Mouse (Mus musculus): ENCODE measurements at regions not wholly inside any gene's neighbourhood (a gene's known extent, or its start where the extent isn't known, plus 50 kb on each side); places are given as distances from the start of the nearest gene placed in this dataset.
"Not testable (repeated sequence)": the region's sequence is repeated elsewhere in the genome, so short reads cannot be mapped to it uniquely, and the experiment has no call there.

DNA sequence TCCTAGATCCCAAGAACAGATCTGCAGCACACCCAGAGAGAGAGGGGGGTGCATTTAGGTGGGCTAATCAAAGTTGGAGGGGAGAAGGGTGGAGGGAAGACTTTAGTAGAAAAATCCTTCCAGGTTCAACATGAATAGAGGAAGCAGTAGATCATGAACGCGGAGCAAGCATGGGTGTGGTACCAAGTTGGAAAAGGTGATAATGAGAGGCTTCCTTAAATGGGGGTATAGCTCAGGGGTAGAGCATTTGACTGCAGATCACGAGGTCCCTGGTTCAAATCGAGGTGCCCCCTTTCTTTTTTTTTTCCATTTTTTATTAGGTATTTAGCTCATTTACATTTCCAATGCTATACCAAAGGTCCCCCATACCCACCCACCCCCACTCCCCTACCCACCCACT, 54.0 kb upstream of the Krba1 start:
- not testable (repeated sequence) for DNase-seq (ENCODE audit: low spot score in 2 of 2)

DNA sequence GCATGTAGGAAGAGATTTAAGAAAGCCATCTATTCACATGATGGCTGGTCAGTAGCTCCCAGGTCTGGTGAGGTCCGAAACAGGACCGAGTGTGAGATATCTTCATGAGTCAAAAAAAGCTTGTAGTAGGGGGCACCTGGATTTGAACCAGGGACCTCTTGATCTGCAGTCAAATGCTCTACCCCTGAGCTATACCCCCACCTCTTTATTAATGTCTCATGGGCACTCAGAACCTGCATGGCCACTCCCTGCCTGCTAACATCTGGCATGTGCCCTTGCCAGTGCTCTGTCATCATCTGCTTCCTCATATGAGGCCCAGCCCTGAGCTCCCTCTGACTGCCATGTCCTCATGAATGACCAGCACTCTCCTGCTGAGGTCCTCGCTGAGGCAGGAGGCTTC, 58.4 kb upstream of the Krba1 start:
- not testable (repeated sequence) for DNase-seq (ENCODE audit: low spot score in 2 of 2)

DNA sequence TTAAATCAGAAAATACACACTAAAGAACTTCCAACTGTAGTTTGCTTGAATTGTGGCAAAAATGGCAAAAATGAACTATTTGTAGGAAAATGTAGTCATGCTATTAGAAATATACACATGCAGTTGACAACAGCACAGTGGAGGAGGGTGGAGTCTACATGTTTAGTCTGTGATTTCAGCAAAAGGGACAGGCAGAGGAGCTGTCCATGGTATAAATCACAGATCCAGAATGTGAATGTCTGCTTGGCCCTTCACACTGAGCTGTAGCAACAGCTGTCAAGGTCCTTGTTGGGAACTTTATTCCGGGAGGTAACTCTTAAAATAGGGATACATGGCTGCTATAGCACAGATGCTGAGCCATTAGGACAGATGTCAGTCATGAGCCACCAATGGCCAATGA, 107.4 kb upstream of the Krba1 start:
- DNase-seq (ENCODE audit: low spot score in 2 of 2) = no peak

DNA sequence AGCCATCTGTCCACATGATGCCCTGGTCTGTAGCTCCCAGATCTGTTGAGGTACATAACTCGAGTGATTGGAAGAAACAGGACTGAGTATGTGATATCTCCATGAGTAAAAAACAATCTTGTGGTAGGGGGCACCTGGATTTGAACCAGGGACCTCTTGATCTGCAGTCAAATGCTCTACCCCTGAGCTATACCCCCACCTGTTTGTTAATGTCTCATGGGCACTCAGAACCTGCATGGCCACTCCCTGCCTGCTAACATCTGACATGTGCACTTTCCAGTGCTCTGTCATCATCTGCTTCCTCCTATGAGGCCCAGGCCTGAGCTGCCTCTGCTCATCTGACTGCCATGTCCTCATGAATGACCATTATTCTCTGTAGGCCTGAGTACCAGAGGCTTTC, 115.7 kb upstream of the Krba1 start:
- DNase-seq (ENCODE audit: low spot score in 2 of 2) = not testable (repeated sequence)

DNA sequence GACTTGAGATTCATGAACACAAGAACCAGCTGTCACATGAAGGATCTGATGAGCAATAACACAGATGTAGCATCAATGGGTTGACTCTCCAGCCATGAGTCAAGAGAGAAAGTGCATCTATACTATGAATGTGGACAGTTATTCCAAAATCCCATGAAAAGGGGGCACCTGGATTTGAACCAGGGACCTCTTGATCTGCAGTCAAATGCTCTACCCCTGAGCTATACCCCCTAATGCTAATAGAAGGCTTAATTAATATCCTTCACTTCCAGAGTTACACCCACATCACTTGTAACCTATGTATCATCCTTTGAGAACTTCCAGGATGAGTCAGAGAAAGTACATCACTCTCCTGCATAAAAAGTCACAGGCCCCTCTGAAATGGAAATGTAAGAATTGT, 133.8 kb upstream of the Krba1 start:
- not testable (repeated sequence) for DNase-seq (ENCODE audit: low spot score in 2 of 2)

DNA sequence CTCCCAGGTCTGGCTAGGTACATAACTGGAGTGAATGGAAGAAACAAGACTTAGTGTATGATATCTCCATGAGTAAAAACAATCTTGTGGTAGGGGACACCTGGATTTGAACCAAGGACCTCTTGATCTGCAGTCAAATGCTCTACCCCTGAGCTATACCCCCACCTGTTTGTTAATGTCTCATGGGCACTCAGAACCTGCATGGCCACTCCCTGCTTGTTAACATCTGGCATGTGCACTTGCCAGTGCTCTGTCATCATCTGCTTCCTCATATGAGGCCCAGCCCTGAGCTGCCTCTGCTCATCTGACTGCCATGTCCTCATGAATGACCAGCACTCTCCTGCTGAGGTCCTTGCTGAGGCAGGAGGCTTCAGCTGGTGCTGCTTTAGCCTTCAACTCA, 142.4 kb upstream of the Krba1 start:
- not testable (repeated sequence) for DNase-seq (ENCODE audit: low spot score in 2 of 2)

DNA sequence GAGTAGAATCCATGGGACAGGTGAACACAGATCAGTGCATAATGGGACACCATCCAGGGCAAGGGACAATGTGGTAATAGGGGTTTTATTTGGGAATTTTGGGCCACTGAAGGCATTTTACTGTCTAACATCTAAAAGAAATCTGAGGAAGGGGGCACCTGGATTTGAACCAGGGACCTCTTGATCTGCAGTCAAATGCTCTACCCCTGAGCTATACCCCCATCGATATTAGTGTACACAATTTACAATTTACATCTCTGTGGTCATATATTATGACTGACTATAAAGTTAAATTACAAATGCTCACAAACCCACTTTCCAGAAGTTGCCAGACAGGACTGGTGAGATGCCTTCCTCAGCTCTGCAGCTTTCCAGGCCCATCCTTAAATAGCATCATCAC, 143.4 kb upstream of the Krba1 start:
- DNase-seq (ENCODE audit: low spot score in 2 of 2) = no peak

DNA sequence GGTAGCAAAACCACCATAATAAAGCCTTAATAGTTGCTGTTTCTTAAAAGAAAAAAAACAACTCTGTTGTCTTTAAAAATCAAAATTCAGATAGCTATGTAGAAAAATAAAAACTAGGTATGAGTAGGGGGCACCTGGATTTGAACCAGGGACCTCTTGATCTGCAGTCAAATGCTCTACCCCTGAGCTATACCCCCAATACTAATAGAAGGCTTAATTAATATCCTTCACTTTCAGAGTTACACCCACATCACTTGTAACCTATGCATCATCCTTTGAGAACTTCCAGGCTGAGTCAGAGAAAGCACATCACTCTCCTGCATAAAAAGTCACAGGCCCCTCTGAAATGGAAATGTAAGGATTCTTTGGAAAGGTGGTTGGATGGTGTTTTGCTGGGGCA, 151.2 kb upstream of the Krba1 start:
- DNase-seq (ENCODE audit: low spot score in 2 of 2) = not testable (repeated sequence)

DNA sequence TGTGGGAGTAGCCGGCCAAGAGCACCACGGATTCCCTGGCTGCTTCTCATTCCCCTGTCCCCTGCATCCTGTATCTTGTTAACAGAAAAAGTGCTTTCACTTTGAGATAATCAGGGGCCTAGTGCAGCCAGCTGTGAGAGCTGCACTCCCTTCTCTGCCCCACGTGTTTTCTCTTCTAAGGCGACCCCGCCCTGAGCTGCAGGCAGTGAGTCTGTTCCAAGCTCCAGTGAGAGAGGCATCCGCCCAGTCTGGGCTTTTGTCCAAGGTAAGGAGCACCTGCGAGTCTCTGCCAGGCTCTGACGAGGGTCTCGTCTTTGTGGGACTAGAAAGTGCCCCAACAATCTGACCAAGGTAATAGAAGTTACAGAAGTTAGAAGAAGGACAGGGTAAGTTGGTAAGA, 141.0 kb upstream of the Zfp746 start:
- DNase-seq (ENCODE audit: low spot score in 2 of 2) = no peak

DNA sequence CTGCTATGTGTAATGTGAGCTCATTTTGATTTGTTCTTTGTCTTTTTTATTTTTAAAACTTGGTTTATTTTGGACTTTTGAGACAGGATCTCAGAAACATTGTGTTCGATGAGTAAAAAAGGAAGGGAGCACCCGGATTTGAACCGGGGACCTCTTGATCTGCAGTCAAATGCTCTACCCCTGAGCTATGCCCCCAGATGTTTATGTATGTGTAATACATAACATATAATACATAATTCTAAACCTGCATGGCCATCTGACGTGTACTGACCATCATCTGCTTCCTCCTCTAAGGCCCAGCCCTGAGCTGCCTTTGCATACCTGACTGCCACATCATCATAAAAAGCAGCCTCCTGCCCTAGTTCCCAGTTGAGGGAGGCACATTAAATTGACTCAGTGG, 137.8 kb upstream of the Zfp746 start:
- DNase-seq (ENCODE audit: low spot score in 2 of 2) = no peak

DNA sequence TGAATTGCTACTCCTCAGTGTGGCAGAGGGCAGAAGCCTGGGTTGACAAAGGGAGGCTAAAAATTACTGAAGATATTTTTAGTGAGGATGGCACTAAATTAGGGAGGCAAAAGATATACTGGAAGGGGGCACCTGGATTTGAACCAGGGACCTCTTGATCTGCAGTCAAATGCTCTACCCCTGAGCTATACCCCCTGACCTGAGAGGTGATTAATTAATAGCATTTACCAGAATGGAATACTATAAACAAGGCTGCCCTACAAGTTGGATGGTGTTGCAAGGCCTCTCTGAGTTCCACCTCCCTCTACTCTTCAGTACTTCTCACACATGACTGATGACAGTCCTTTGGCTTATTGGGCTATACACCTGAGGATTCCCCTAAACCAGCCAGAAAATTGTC, 136.6 kb upstream of the Zfp746 start:
- no peak for DNase-seq (ENCODE audit: low spot score in 2 of 2)

DNA sequence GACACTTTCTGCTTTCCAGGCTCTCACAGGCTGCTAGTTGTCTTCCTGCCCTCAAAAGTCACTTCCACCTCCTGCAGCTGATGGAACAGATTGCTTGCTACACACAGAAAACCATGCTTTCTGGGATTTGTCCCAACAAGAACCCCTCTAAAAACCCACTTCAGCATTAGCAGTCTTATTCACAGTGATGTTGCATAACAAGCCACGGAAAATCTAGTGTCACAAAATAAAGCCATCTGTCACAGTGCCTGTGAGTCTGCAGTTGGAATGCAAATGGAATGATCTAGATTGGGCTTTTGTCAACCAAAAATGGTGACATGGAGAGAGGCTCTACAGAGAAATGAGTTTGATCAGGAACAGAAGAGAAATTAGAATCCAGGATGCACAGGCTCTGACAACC, 135.4 kb upstream of the Zfp746 start:
- not testable (repeated sequence) for DNase-seq (ENCODE audit: low spot score in 2 of 2)

DNA sequence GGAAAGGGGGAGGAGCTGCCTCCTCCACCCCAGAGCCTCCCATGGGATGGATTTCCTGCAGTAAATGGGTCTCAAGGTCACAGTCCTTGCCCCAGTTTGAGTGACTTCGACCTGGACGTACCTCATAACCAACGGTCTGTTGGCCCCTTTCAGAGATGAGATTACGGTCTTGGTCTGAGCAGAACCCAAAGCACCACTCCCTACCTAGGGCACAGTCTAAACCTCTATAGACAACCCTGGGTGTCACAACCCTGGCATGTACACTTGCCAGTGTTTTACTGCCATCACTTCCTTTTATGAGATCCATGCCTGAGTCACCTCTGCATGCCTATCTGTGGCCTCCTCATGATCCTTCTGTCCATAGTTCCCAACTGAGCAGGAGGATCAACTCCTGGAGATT, 128.8 kb upstream of the Zfp746 start:
- DNase-seq (ENCODE audit: low spot score in 2 of 2) = no peak

DNA sequence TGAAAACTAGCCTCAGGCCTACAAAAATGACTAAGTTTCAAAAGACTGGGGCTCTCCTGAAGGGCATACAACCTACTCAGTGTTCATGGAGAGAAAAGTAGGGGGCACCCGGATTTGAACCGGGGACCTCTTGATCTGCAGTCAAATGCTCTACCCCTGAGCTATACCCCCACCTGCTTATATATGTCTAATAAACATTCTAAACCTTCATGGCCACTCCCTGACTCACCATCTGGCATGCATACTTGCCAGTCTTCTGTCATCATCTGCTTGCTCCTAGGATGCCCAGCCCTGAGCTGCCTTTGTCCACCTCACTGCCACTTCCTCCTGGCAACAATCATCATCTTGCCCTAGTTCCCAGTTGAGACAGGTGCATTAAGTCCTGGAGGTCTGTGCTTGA, 123.3 kb upstream of the Zfp746 start:
- no peak for DNase-seq (ENCODE audit: low spot score in 2 of 2)

DNA sequence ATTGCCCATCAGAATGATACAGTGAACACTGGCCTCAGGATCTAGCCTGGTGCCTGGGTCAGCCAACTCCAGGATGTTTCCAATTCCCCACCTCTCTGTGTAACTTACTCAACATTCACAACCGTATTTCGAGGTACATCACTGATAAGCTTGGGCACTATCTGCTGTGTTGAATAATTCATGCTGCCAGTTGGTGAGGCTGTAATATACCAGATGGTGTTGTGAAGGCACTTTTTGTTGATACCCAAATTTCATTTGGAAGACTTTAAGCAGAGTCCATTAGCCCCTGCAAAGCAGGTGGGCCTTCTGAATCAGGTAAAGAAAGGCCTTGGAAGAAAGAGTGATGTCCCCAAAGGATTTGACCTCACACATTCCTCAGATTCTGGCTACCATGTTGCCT, 122.7 kb upstream of the Zfp746 start:
- no peak for DNase-seq (ENCODE audit: low spot score in 2 of 2)

DNA sequence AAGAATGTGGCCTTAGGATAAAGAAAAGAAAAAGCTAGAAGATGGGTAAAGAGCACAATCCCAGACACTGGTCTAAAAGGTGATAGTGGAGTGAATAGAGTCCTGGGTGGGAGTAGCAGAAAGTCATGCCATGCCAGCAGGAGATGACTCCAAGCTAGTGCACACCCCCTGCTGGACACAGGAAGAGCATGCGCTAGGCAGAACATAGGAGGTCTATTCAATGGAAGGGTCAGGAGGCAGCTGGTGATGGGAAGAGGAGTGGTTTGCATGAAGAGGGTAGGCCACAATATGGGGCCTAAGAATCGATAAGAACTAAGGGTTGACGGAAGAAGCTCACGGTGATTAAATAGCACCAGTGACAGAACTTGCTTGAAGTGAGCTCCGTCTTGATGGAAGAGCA, 119.3 kb upstream of the Zfp746 start:
- DNase-seq (ENCODE audit: low spot score in 2 of 2) = no peak

DNA sequence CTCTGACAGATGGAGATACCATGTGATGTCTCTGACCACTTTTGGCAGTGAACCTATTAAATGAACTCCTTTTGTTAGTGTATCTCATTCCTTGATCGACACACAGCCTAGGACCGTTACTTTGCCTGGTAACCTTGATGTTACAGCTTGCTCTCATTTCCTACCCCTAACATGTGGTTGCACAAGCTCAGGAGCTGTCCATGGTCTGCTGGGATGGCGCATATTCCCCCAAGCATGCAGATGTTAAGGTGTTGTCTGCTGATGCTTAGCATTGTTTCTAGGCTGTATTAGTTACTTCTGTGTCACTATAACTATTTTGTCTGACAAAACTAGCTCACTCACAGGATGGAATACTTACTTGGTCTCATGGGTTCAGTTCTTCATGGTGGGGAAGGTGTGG, 113.6 kb upstream of the Zfp746 start:
- no peak for DNase-seq (ENCODE audit: low spot score in 2 of 2)

DNA sequence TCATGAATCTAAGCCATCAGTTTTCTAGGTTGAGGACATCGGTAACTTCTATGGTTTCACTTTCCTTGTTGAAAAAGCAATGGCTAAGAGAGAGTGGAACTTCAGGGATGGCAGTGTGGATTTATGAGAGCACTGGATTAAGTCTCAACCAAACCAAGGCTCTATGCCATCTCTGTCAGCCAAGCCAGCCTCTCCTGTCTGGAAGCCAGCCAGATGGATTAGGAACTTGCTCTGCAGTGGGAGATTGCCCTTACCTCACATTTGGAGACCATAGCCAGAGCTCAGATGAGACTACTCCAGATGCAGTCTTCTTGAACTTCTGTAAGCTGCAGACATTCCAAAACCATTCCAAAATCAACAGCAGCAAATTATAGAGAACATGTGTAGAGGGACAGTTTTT, 112.4 kb upstream of the Zfp746 start:
- DNase-seq (ENCODE audit: low spot score in 2 of 2) = no peak

DNA sequence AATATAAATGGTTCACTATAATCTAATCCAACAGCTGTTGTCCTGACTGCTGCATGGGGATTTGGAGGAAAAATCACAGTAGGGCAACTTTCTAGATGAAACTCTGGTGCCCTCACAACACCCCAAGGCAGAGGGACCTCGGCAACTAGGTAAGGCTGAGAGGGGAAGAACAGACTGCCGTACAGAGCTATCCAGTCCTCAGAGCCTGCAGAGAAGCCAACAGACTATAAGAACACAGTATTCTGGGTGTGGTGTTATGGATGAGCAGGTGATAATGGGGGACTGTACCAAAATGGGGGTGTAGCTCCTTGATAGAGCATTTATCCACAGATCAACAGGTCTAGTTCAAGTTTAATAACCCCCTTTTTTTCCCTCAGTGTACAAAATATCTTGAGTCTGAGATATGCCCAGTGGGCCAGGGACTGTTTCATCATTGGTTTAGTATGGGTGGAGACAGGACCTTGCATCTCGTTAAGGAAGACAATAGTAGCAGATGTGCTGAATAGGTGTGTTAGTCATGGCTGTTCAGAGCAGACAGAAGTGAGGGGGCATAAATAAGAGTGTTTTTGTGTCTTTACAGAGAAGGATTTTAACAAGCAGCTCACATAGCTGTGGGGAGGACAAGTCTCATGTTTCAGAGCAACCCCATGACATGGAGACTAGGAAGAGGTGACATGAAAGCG, 111.4 kb upstream of the Zfp746 start:
- no peak for DNase-seq (ENCODE audit: low spot score in 2 of 2)

DNA sequence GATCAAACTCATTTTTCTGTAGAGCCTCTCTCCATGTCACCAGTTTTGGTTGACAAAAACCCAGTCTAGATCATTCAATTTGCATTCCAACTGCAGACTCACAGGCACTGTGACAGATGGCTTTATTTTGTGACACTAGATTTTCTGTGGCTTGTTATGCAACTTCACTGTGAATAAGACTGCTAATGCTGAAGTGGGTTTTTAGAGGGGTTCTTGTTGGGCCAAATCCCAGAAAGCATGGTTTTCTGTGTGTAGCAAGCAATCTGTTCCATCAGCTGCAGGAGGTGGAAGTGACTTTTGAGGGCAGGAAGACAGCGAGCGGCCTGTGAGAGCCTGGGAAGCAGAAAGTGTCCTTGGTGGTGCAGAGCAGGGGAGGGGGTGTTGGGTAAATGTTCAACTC, 102.0 kb upstream of the Zfp746 start:
- not testable (repeated sequence) for DNase-seq (ENCODE audit: low spot score in 2 of 2)

DNA sequence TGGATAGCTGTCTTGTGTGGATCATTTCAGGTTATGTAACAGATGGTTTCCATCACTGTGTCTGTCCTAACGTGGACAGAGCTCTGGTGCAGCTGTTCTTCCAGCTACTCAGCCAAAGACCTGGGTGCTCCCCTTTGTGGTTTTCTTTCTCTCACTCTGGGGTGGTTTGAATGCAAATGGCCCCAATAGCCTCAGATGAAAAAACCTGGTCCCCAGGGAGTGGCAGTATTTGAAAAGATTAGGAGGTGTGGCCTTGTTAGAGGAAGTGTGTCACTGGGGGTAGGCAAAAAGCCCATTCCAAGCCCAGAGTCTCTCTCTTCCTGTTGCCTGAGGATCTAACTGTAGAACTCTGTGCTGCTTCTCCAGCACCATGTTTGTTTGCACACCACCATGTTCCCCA, 98.9 kb upstream of the Zfp746 start:
- no peak for DNase-seq (ENCODE audit: low spot score in 2 of 2)

DNA sequence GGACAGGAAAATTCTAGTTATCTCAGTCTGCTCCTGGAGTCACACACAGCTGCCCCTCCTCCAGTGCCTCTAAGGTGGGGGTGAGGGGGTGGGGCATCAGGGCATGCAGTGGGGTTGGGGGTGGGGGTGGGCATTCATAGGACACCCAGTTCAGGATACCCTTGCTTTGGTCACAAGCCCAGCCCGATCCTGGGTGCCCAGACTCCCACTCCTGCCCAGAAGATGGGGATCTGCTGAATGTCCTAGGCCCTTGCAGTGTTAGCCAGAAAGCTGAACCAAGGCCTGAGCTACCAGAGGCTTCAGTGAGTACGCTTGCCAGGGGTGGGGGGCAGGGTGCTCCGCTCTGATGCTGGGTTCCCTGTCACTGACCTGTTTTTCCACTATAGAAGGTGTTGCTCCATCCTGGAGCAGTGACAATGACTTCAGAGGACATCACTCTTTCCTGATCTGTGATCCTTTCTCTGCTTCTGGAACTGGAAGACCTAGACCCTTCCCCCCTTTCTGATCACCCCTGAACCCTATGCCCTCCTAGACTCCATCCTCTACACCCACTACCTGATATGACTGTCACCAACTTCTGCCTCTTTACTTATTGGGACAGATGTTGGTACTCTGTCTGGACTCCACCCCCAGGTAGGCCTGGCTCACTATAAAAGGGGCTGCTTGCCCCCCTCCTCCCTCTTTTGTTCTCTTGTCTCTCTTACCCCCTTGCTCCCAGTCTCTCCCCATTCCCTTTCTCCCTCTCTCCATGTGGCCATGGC, 92.1 kb upstream of the Zfp746 start:
- DNase-seq (ENCODE audit: low spot score in 2 of 2) = no peak

DNA sequence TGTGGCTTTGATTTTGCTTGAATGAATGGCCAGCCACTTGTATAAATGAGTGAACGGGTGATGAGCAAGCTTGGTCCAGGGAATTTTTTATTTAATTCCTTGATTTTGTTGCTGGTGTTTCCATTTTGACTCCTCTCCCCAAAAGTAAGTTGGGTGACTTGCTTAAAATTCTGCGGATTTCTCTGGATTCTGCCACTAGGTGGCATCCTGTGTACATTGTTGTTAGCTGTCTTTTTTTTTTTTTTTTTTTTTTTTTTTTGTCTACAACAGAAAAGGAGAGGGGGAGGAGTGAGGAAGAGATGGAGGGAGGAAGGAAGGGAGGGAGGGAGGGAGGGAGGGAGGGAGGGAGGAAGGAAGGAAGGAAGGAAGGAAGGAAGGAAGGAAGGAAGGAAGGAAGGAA, 91.5 kb upstream of the Zfp746 start:
- DNase-seq (ENCODE audit: low spot score in 2 of 2) = no peak

DNA sequence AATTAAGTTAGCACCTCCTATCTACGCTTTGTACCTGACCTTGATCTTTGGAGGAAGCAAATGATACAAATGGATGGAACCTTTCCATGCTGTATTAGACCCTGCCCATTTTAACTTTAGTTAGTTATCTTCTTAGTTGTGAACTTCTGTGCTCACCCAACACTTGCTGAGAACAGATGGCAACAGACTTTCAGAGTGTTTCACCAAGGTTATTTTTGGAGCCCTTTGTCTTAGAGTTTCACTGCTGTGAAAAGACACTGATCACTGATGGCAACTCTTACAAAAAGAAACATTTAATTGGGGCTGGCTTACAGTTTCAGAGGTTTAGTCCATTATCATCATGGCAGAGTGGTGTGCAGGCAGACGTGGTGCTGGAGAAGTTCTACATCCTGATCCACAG, 88.8 kb upstream of the Zfp746 start:
- no peak for DNase-seq (ENCODE audit: low spot score in 2 of 2)
